Mouse (Mus musculus) olfactory bulb, adult 2 months (tissue): ENCODE results near the gene Snrnp40.

Experiments
- CTCF ChIP-seq: fragments of 200-500 bp; IDR thresholded peaks from 2 replicates; pipeline ENCODE4 v1.5.1; 2012; ENCODE audit warnings: low read depth, mild to moderate bottlenecking, low read length, moderate library complexity; ENCODE audit not compliant: insufficient read depth
- POLR2A ChIP-seq: fragments of 200-500 bp; IDR thresholded peaks from 2 replicates; pipeline ENCODE4 v1.6.1; 2012; ENCODE audit warnings: mild to moderate bottlenecking, low read depth, low read length, moderate library complexity; ENCODE audit not compliant: insufficient read depth

DNA sequence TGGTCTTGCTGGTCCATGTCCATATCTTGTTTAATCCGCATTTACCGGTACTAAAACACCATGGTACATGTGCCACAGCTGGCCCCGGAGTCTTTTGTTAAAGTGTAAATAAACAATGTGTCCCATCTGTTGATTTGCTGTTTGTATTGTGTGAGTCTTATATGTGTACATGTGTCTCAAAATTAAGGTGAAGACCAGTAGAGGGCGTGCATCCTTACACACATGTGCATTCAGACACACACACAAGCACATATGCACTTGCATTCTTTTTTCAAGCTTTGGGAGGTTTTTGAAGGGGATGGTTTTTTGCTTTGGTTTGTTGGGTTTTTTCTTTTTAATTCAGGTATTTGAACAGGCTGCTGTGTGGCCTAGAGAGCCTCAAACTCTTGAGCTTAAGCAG, 16.7 kb downstream of the Snrnp40 start:
- TF ChIP-seq CTCF (no peak), POLR2A (no peak)
